Mouse (Mus musculus) A20 (cell line): ENCODE measurements around the gene Ptms.

Source experiments
- DNase-seq: peaks from one replicate; pipeline ENCODE4 v3.0.0-alpha.2; 2011; ENCODE audit warnings: low read depth, low spot score

The Ptms gene

GRCm38 (mm10) chr6:124930231-124930630 lies 10.3 kb upstream of the Ptms start:
- no peak for DNase-seq

DNA sequence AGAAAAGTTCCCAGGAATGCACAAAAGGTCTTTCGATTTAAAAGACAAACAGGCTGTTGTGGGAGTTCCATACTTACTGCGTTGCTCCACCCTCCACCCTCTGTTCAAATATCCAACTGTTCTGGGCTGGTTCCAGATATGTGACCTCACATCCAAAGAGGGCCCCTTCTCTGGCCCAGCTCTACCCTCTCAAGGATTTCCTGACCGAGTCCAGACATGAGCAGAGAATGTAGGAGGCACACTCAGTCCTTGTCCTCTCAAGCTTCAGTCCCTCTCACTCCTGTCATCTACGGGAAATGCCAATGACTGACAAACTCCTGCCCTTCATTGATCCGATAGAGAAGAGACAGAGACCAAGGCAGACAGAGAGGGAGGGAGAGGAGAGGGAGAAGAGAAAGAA lies 6.0 kb upstream of the Ptms start:
- no peak for DNase-seq

- DNase-seq: no peak
These were observed 5.4 kb upstream of the Ptms start for GRCm38 (mm10) chr6:124925173-124925793.

GRCm38 (mm10) chr6:124921539-124921938 lies 1.6 kb upstream of the Ptms start:
- DNase-seq: peak; percentile 76

GRCm38 (mm10) chr6:124920318-124921085 lies 599 bp upstream of the Ptms start:
- no peak for DNase-seq

- no peak for DNase-seq
These were observed 844 bp downstream of the Ptms start for GRCm38 (mm10) chr6:124918890-124919627.

GRCm38 (mm10) chr6:124918331-124918690 lies 1.6 kb downstream of the Ptms start:
- DNase-seq: no peak

- DNase-seq: peak; percentile 73
These were observed 2.2 kb downstream of the Ptms start for GRCm38 (mm10) chr6:124917518-124918330.

DNA sequence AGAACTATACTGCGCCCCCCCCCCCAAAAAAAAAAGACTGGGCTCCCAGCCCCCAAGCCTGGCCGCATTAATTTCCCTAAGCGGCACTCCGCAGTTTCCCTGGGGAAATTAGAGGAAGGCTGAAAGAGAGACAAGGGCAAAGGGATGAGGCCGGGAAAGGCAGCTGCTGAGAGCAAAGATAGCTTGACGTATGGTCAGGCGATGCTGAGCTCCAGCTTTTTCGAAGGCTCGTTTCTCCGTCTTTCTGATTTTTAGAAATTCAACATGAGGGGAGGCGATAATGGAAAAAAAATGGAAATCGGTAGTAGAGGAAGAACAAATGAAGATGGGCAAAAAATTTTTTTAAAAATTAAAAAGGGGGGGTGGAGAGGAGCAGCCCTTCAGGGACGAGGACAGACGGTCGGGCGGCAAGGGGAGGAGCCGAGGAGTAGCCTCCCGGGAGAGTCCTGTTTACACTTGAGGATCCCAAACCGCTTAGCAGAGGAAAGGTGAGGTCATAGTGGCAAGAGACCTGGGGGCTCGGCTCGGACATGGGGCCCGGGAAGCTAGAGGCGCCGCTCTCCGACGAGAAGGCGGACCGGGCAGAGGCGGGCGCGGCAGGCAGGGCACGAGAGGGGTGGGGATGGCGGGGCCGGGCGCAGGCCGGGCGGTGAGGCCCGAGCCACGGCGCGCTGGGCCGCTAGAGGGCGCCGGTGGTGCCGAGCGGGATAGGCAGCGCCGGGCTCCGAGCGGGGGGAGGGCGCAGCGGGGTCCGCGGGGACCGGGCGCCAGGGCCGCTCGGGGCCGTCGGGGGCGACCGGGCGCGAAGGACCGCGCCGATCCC lies 3.0 kb downstream of the Ptms start:
- peak; percentile 88 for DNase-seq

DNA sequence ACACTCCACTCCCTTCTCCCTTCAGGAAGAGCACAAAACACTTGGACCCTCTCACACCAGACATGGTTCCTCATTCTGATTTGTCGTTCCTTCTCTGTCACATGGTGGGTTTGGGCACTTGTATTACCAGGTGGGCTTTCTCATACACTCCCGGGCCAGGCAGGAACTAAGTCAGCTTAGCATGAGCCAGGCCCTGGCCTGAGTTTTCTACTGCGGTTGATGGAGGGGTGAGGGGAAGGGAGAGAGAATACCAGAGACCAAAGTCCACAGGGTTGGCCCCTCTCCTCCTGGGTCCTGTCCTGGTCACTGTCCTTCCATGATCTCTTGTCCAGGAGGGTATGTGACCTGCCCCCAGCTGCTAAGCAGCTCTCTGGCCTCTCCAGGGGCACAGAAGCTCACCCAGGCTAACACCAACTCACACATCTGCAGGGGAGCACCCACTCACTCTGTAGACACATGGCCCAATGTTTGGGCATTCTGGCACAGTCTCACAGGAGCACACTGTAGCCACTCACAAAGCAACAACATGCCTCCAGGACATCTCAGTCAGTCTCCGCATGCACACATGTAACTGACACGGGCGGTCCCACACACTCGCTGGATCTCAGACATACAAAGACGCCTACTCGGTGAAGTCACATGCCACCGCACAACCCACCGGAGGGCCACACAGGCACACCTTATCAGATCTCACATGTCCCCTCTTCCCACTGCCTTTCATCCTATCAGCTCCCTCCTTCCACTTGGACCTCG lies 3.8 kb downstream of the Ptms start:
- DNase-seq: no peak

GRCm38 (mm10) chr6:124915160-124915941 lies 4.6 kb downstream of the Ptms start:
- no peak for DNase-seq

DNA sequence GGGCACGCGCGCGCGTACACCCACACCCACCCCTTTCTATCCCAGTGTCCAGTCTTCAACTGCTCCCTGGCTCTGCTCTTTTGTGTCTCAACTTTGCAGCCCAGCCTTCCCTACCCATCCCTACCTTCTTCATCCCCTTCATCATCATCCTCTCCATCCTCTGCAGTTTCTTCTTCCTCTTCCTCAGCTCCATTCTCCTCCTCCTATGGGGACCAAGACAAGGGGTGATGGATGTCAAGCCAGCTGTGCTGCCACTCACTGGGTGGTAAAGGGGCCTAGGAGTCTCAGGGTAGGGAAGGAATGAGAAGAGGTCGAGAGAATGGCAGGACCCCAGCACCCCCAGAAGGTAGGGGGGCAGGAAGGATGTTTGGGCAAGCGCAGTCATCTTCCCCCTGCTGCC lies 5.4 kb downstream of the Ptms start:
- DNase-seq: no peak

DNA sequence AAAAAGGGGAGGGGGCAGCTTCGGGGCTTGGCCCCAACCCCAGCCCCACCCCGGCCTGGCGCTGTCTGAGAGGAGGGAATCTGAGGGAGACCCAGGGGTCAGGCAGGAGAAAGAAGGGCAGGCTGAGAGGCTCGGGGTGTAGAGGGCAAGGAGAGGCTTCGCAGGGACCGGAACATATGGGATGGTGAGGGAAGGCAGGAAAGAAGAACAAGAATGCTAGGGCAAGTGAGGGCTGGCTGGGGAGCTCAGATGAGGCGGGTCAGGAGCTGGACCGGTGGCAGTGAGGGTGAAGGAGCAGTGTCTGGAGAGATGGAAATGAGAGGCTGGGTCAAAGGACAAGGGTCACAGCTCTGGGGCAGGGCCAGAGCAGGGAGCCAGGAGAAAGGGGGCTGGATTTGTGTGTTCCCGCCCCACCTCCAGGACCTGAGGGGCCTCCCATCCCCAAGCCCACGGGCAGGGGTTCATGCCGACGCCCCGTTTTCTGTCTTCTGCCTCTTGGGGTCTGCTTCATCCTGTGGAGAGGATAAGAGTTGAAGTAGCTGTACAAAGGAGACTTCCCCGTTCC lies 6.1 kb downstream of the Ptms start:
- DNase-seq: no peak

GRCm38 (mm10) chr6:124913214-124913613 lies 6.7 kb downstream of the Ptms start:
- DNase-seq: no peak

DNA sequence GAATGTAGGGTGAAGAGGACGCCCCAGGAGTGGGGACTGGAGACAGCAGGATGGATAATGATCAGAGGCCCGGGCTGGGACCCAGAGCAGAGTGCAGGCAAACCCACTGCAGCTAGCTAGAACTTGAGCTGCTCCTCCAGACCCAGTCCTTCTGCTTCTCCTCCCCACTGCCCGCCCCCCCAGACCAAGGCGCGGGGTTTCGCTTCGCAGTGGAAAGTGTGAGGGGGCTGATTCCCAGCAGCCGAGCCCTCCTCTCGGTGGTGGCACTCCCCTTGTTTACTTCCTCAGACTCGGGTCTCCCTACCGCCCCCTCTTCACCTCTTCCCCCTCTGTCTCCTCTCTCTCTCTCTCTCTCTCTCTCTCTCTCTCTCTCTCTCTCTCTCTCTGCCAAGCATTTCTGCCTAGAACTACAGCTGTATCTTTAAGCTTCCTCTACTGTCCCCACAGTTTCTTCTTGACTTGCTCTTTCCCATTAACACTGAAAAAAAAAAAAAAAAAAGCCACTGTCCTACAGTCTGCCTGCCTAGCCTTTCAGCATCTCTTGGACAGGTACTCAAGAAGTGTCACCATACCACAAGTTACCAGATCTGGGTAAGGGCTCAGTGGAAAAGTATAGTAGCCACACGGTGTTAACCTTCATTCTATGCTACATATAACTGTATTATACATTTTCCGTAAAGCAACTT lies 8.2 kb downstream of the Ptms start, which contains the start of gene Lag3:
Gene Lag3 (minus strand): TSS at position 173 of the 686 bp plus-strand sequence.
- DNase-seq: no peak

DNA sequence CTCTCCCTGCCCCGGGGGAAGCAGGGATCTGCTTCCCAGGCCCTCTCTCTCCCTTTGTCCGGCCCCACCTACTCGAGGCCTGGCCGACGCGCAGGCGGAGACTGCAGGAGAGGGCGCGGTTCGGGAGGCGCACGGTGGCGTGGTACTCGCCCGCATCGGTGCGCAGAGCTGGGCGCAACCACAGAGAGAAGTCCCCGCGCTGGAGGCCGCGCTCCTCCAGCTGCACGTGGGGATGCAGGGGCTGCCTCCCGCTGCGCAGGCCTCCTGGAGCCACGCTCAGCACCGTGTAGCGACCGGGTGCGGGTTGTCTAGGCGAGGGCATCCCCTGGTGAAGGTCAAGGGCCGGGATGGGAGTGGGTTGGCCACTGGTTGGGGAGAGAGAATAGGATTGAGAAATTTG lies 9.9 kb downstream of the Ptms start:
- no peak for DNase-seq

- DNase-seq: peak; percentile 52
These were observed 12.1 kb downstream of the Ptms start for GRCm38 (mm10) chr6:124907767-124908166.
